Mouse (Mus musculus) thymus, adult 2 months (tissue): ENCODE data around the gene Gm10382.

Experiments
- CTCF ChIP-seq: fragments of 200-500 bp; IDR thresholded peaks from 2 replicates; pipeline ENCODE4 v1.5.1; 2012; ENCODE audit warnings: mild to moderate bottlenecking, control low read depth, low read length, moderate library complexity, borderline replicate concordance; ENCODE audit not compliant: control insufficient read depth, poor library complexity, insufficient read depth; ENCODE audit errors: extremely low read depth
- POLR2A ChIP-seq: fragments of 200-500 bp; IDR thresholded peaks from 2 replicates; pipeline ENCODE4 v1.6.1; 2012; ENCODE audit warnings: mild to moderate bottlenecking, low read length, control low read depth, moderate library complexity; ENCODE audit not compliant: control insufficient read depth, poor library complexity, insufficient read depth; ENCODE audit errors: extremely low read depth

- TF ChIP-seq POLR2A (no peak), CTCF (no peak)
These were observed 10.2 kb upstream of the Gm10382 start for GRCm38 (mm10) chr5:125378919-125379318.
